In the genomic region with DNA sequence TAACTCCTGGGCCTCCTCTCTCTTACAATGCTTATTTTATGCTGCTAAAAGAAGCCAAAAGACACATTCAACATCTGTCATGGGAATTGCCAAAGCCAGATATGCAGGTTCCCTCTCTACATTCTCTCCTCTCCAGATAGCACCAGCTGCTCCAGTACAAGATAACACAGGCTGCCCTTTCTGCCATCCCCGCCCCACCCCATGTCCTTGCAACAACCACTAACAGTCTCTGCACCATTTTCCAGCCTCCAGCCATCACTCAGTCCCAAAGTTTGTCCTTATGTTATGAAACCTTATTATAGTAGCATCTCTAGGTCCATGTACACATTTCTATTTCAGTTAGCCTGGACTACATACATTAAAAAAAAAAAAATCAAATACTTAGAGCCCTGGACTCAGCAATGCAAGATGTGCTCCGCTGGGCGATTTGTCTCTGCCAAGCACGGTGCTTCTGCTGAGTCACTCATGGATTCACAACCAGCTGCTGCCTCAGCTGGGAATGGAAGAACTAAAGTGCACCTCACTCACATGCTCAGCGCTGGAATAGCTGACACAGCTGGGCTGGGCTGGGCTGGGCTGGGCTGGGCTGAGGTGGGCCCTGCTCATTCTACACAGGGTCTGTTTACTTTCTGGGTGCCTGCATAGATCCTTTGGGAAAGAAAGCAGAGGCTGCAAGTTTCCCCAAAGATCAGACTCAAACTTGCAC, we compare ENCODE assay signal across 12 mouse cellular contexts. TPM values are rescaled to one million over a fixed set of nuclear protein-coding genes. Genes with fewer than 3 reads are reported as not detected.
DNase-seq lines count a peak whose midpoint lies in the region; ATAC-seq lines count a peak whose summit lies in the region.
"Had no signal": no experiment of that assay in that cellular context is flagged by ENCODE, and none has a peak within 500 bp of the region (broad histone marks: within the 10 kb centered on the region; RNA-seq: fewer than 3 reads in every experiment).

No protein-coding gene starts in this region.

- H3K36me3 ChIP-seq in embryonic facial prominence, embryonic 14.5 days (ENCODE audit: control insufficient read depth, insufficient read depth, low read length): no peaks in the 10 kb centered on the region
- no peaks in the 10 kb centered on the region for H3K36me3 ChIP-seq in embryonic facial prominence, embryonic 10.5 days (replicated peaks)
- no peaks in the 10 kb centered on the region for H3K36me3 ChIP-seq in forebrain, embryonic 11.5 days (ENCODE audit: control insufficient read depth, insufficient read depth, low read length)
- no peaks in the 10 kb centered on the region for H3K36me3 ChIP-seq in liver, embryonic 12.5 days
- H3K36me3 ChIP-seq: liver, embryonic 15.5 days had no signal

- H3K9me3 ChIP-seq in embryonic facial prominence, embryonic 14.5 days (ENCODE audit: control insufficient read depth, low read length): no peaks in the 10 kb centered on the region
- no peaks in the 10 kb centered on the region for H3K9me3 ChIP-seq in embryonic facial prominence, embryonic 10.5 days
- H3K9me3 ChIP-seq in forebrain, embryonic 11.5 days (ENCODE audit: control insufficient read depth, low read length): no peaks in the 10 kb centered on the region; the same call in 1 of the 2 replicates
- H3K9me3 ChIP-seq in liver, embryonic 12.5 days (replicated peaks): no peaks in the 10 kb centered on the region
- H3K9me3 ChIP-seq: liver, embryonic 15.5 days had no signal

- ATAC-seq in embryonic facial prominence, embryonic 14.5 days (ENCODE audit: low read depth): peak; percentile 33; the same call in 1 of the 2 replicates
- ATAC-seq in forebrain, embryonic 11.5 days (replicated peaks; ENCODE audit: low FRiP score): no peak
- ATAC-seq in liver, embryonic 12.5 days: no peak

- H3K27ac ChIP-seq in embryonic facial prominence, embryonic 14.5 days (replicated peaks; ENCODE audit: low read depth, low read length): no peak overlapping the region
- H3K27ac ChIP-seq in embryonic facial prominence, embryonic 10.5 days (replicated peaks): no peak overlapping the region
- H3K27ac ChIP-seq in forebrain, embryonic 11.5 days (ENCODE audit: low read depth, low read length): no peak overlapping the region
- H3K27ac ChIP-seq in liver, embryonic 12.5 days: no peak overlapping the region
- H3K27ac ChIP-seq: liver, embryonic 15.5 days had no signal

- no peaks in the 10 kb centered on the region for H3K27me3 ChIP-seq in embryonic facial prominence, embryonic 14.5 days (replicated peaks; ENCODE audit: control insufficient read depth, insufficient read depth, low read length)
- no peaks in the 10 kb centered on the region for H3K27me3 ChIP-seq in embryonic facial prominence, embryonic 10.5 days (replicated peaks; ENCODE audit: low read depth, poor library complexity, severe bottlenecking)
- H3K27me3 ChIP-seq in forebrain, embryonic 11.5 days (ENCODE audit: control insufficient read depth, insufficient read depth, low read length): no peaks in the 10 kb centered on the region
- H3K27me3 ChIP-seq in liver, embryonic 12.5 days (replicated peaks): no peaks in the 10 kb centered on the region
- H3K27me3 ChIP-seq: liver, embryonic 15.5 days had no signal

- H3K4me2 ChIP-seq in embryonic facial prominence, embryonic 14.5 days (ENCODE audit: low read depth, low read length): no peak overlapping the region
- no peak overlapping the region for H3K4me2 ChIP-seq in forebrain, embryonic 11.5 days (ENCODE audit: low read depth, low read length, severe bottlenecking)
- H3K4me2 ChIP-seq in liver, embryonic 12.5 days: no peak overlapping the region
- H3K4me2 ChIP-seq: liver, embryonic 15.5 days had no signal

- no peak overlapping the region for H3K4me3 ChIP-seq in embryonic facial prominence, embryonic 14.5 days (ENCODE audit: low read depth, low read length)
- H3K4me3 ChIP-seq in embryonic facial prominence, embryonic 10.5 days: no peak overlapping the region
- H3K4me3 ChIP-seq in forebrain, embryonic 11.5 days (ENCODE audit: low read depth, low read length): no peak overlapping the region
- H3K4me3 ChIP-seq in liver, embryonic 12.5 days: no peak overlapping the region
- H3K4me3 ChIP-seq: erythroblast, embryonic 14.5 days; liver, embryonic 15.5 days had no signal

- no peaks in the 10 kb centered on the region; the same call in 1 of the 2 replicates for H3K4me1 ChIP-seq in embryonic facial prominence, embryonic 14.5 days (ENCODE audit: control insufficient read depth, insufficient read depth, low read length)
- H3K4me1 ChIP-seq in embryonic facial prominence, embryonic 10.5 days: peaks cover 12% of the 10 kb centered on the region
- no peaks in the 10 kb centered on the region for H3K4me1 ChIP-seq in forebrain, embryonic 11.5 days (replicated peaks; ENCODE audit: control insufficient read depth, insufficient read depth, low read length)
- no peaks in the 10 kb centered on the region for H3K4me1 ChIP-seq in liver, embryonic 12.5 days
- H3K4me1 ChIP-seq: liver, embryonic 15.5 days had no signal

- WGBS in embryonic facial prominence, embryonic 14.5 days: 64% methylated on average over 5 of the region's 5 CpGs
- 82% methylated on average over 5 of the region's 5 CpGs for WGBS in embryonic facial prominence, embryonic 10.5 days
- 81% methylated on average over 5 of the region's 5 CpGs for WGBS in forebrain, embryonic 11.5 days
- whole genome bisulfite sequencing in liver, embryonic 12.5 days (ENCODE audit: insufficient replicate concordance): 47% methylated on average over 5 of the region's 5 CpGs

- H3K9ac ChIP-seq in embryonic facial prominence, embryonic 14.5 days (ENCODE audit: low read depth, low read length): no peak overlapping the region
- no peak overlapping the region for H3K9ac ChIP-seq in forebrain, embryonic 11.5 days (ENCODE audit: low read length)
- H3K9ac ChIP-seq in liver, embryonic 12.5 days: no peak overlapping the region
- H3K9ac ChIP-seq: liver, embryonic 15.5 days had no signal

- DNase-seq in embryonic facial prominence, embryonic 14.5 days (ENCODE audit: low spot score): peak; percentile 45
- DNase-seq in embryonic facial prominence, embryonic 10.5 days (ENCODE audit: low spot score): no peak
- DNase-seq in kidney, postnatal 10 days: peak; percentile 31
- no peak for DNase-seq in kidney, adult 18-20 months
- DNase-seq in adrenal gland, postnatal 10 days: peak; percentile 15
- DNase-seq in retina, postnatal 1 day: peak; percentile 29
- DNase-seq in forebrain, embryonic 11.5 days (ENCODE audit: low spot score): no peak
- DNase-seq: cerebellum, postnatal 14 days; heart, postnatal 10 days had no signal

RNA-seq across cellular contexts. Expression of gene Adpgk, which starts 36.5 kb away (rescaled TPM):
- 50.9 and 51.7 TPM in 2 replicates for polyA plus RNA-seq in embryonic facial prominence, embryonic 14.5 days (2014; fragmentation: Nextera tagmentation; extraction: Ambion mirVana)
- 45.0 and 46.5 TPM in 2 replicates for polyA plus RNA-seq in embryonic facial prominence, embryonic 10.5 days (2016; fragmentation: Nextera tagmentation; extraction: Ambion mirVana)
- total RNA-seq in adrenal gland, postnatal 10 days (2021): 10 to 100 TPM; 23.4 to 25.9 TPM
- 39.2 and 40.4 TPM in 2 replicates for polyA plus RNA-seq in forebrain, embryonic 11.5 days (2014; fragmentation: Nextera tagmentation; extraction: Ambion mirVana)
- polyA plus RNA-seq in liver, embryonic 12.5 days (2016; fragmentation: Nextera tagmentation; extraction: Ambion mirVana): 27.4 and 28.8 TPM in 2 replicates

Comparison
In these comparisons a context has a peak if more than half of its experiments do, and no peak if none do; other contexts are left out.
1. DNase-seq: peak in embryonic facial prominence, embryonic 14.5 days (single experiment), kidney, postnatal 10 days (single experiment), adrenal gland, postnatal 10 days (single experiment) and retina, postnatal 1 day (single experiment); none in embryonic facial prominence, embryonic 10.5 days (single experiment), kidney, adult 18-20 months (single experiment) and forebrain, embryonic 11.5 days (single experiment).